Mouse (Mus musculus): ENCODE measurements around the gene Plekhj1.

Gene Plekhj1

DNA sequence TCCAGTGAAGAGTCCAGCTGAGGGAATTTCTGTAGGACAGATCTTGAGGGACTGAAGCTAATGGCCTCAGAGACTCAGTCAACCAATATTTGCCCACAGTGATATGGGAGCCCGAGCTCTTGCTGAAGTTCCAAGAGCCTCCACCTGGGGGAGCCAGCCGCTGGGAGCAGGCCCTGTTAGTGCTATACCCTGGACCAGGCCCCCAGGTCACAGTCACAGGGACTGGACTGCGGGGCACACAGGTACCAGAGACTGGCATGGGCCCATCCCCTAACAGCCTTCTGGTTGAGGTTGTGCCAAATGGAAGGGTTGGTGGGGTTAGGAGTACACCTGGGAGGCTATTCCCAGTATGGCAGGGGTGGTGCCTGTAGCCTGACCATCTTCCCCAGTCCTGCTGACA, 7.5 kb upstream of the Plekhj1 start:
- peak; percentile 69 for DNase-seq (ENCODE audit: low read depth, low spot score)

- DNase-seq (ENCODE audit: low read depth, low spot score) = no peak
These were observed 6.9 kb upstream of the Plekhj1 start for GRCm38 (mm10) chr10:80805322-80805721.

GRCm38 (mm10) chr10:80804916-80805315, 6.5 kb upstream of the Plekhj1 start, which contains the start of gene Amh:
Gene Amh (plus strand): TSS chr10:80805243.
- DNase-seq (ENCODE audit: low read depth, low spot score) = no peak

- DNase-seq (ENCODE audit: low read depth, low spot score) = no peak
These were observed 5.9 kb upstream of the Plekhj1 start for GRCm38 (mm10) chr10:80804340-80804739.

GRCm38 (mm10) chr10:80802996-80803395, 4.6 kb upstream of the Plekhj1 start:
- DNase-seq (ENCODE audit: low read depth, low spot score) = no peak

DNA sequence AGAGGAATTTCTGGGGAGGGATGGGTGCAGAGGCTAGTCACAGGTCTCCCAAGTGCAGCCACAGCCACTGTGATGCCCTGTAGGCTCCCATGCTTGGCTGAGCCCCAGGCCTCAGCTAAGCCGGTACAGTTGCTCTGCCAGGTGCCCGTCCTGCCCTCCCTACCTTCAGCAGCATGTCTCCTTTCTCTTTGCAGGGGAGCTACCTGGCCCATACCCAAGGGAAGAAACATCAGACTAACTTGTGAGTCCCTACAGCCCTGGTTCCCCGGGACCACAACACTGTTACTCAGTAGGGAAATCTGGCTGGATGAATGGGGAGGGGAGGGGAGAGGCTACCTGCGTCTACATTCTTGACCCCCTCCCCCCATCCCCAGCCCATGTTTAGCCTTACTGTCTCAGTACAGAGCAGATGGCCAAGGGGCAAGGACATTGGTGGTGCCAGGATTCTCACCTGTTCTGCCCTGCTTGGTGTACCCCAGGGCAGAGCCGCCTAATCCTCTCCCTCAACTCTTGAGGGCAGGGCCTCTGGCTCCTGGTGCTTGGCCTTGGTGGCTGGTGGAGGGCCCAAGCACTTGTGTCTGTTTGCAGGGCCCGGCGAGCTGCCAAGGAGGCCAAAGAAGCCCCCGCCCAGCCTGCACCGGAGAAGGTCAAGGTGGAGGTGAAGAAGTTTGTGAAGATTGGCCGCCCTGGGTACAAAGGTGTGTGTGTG, 3.9 kb upstream of the Plekhj1 start:
- no peak for DNase-seq (ENCODE audit: low read depth, low spot score)

DNA sequence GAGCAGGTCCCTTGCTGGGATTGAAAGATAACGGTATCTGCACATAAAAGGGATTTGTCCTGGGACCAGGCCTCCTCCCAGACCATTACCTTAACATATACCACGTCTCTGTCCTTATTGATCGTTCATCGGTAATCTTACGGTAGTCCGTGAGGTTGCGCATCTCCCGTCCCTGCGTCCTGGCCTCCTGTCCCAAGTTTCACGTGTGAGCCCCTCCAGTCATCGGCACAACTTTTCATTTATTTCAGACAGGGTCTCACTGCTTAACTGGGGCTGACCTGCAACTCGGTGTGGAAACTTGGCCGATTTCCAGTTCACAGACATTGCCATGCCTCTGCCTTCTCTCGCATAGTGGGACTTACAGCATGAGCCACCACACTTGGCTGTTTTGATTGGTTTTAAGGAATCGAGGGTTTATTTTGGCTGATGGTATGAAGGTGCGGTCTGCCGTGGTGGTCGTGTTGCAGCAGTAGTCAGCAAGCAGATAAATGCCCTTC, 692 bp upstream of the Plekhj1 start:
- no peak for DNase-seq (ENCODE audit: low read depth, low spot score)

GRCm38 (mm10) chr10:80797186-80798149, 958 bp downstream of the Plekhj1 start:
- no peak for DNase-seq (ENCODE audit: low read depth, low spot score)

DNA sequence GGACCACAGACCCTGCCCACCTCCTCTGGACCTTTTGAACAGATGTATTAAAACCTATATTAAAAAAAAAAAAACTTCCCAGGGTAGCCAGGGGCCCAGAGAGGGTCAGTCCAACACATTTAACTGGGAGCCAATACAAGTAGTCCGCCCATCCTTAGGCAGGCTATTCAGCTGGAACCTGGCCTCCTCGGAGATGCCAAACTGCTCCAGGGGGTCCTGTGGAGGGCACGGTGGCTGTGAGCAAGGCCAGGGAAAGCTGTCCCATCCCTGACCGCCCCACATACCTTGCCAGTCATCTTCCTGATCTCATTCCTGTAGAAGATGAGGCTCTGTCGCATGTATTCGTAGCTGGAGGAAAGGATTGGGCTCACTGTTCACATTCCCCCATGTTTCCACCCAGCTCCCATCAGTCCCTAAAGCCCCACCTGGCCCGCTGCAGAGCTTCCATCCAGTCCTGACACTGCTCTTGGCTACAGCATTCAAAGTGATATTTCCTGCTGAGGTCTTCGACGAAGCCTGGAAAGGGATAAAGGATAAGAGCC, 2.0 kb downstream of the Plekhj1 start:
- no peak for DNase-seq (ENCODE audit: low read depth, low spot score)

GRCm38 (mm10) chr10:80794750-80795149, 3.7 kb downstream of the Plekhj1 start:
- no peak for DNase-seq (ENCODE audit: low read depth, low spot score)

GRCm38 (mm10) chr10:80793803-80794202, 4.6 kb downstream of the Plekhj1 start:
- DNase-seq (ENCODE audit: low read depth, low spot score) = no peak

GRCm38 (mm10) chr10:80793033-80793784, 5.2 kb downstream of the Plekhj1 start:
- DNase-seq (ENCODE audit: low read depth, low spot score) = no peak

GRCm38 (mm10) chr10:80792175-80793032, 6.0 kb downstream of the Plekhj1 start:
- no peak for DNase-seq (ENCODE audit: low read depth, low spot score)

DNA sequence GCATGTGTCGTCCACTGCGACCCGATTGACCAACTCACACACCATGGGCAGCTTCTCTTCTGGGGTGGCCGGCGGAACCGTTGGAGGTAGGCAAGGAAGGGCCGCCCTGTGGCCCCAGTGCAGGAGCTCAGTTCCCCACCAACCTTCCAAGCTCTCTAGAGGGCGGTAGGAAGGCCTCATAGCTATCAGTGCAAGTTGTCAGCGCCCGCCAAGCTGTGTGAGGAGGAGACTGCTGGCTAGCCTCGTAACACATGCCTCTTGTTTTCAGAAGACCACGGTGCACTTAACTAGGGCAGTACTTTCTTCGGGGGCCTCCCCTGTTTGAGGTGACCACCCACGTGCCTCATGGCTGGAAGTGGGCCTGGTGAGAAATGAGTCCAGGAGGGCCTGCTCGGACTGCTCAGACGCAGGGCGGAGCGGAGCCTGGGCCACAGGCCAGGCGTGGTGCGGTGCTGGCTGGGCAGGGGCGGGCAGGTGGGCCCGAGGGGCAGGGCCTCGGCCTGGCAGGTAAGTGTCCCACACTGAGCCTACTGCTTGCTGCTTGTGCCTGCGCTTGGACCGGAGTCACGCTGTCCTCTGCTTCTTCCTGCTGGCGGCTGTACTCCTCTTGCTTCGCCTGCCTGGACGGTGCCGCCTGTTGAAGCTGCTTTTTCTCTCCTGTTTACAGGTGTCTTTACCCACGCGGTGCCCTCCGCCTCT, 6.8 kb downstream of the Plekhj1 start:
- peak; percentile 69 for DNase-seq (ENCODE audit: low read depth, low spot score)

DNA sequence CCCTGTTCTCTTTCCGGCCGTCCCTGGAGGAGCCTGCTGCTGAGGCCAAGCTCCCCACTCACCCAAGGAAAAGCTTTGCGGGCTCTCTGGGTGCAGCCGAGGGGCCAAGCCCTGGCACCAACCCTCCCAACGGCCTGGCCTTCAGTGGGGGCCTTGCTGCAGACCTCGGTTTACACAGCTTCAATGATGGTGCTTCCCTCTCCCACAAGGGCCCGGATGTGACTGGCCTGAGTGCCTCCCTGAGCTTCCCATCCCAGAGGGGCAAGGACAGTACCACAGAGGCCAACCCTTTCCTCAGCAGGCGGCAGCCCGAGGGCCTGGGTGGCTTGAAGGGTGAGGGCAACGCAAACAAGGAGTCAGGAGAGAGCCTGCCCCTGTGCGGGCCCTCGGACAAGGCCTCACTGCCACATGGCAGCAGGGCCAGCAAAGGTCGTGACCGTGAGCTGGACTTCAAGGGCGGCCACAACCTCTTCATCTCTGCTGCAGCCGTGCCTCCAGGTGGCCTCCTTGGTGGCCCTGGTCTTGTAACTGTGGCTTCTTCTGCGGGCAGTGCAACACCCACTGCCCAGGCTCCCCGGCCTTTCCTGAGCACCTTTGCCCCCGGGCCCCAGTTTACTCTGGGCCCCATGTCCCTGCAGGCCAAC, 7.5 kb downstream of the Plekhj1 start:
- DNase-seq (ENCODE audit: low read depth, low spot score) = peak; percentile 42

DNA sequence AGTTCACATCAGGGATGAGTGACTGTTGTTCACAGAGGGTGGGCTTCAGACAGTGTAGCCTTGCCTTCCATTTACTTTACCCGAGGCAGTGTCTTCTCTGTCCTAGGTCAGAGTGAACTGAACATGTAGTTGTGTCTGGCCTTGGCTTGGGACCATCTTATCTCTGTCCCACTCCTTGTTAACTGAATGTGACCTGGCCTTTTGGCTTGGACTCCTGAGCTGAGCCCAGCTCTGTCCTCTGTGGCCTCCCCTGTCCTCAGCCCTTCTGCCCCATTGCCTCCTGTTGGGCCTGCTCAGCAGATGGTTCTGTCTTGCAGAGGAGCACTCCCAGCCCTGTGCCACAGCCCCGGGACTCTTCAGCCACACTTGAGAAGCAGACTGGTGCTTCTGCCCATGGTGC, 10.9 kb downstream of the Plekhj1 start:
- no peak for DNase-seq (ENCODE audit: low read depth, low spot score)

DNA sequence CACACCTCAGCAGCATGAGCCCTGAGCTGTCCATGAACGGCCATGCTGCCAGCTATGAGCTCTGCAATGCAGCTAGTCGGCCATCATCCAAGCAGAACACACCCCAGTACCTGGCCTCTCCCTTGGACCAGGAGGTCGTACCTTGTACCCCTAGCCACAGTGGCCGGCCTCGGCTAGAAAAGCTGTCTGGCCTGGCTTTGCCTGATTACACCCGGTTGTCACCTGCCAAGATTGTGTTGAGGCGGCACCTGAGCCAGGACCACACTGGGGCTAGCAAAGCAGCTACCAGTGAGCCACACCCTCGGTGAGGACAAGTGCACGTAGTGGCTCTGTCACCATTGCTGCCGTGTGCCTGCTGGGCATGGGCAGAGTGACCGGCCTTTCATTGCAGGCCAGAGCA, 12.5 kb downstream of the Plekhj1 start:
- no peak for DNase-seq (ENCODE audit: low read depth, low spot score)

- DNase-seq (ENCODE audit: low read depth, low spot score) = no peak
These were observed 13.6 kb downstream of the Plekhj1 start for GRCm38 (mm10) chr10:80784871-80785270.

GRCm38 (mm10) chr10:80784302-80784701, 14.1 kb downstream of the Plekhj1 start:
- DNase-seq (ENCODE audit: low read depth, low spot score) = no peak
